24 mouse cellular contexts compared by ENCODE assay signal in genomic region chr4:68620585-68620984, GRCm38 (mm10).
"Had no signal": no experiment of that assay in that cellular context is flagged by ENCODE, and none has a peak within 500 bp of the region (broad histone marks: within the 10 kb centered on the region; RNA-seq: fewer than 3 reads in every experiment).

No protein-coding gene starts in this region.

- H3K4me1 ChIP-seq: limb, embryonic 12.5 days; limb, embryonic 15.5 days; midbrain, embryonic 12.5 days; midbrain, embryonic 15.5 days had no signal

- H3K27me3 ChIP-seq: limb, embryonic 12.5 days; limb, embryonic 15.5 days; midbrain, embryonic 12.5 days; midbrain, embryonic 15.5 days; neural tube, embryonic 12.5 days; neural tube, embryonic 15.5 days had no signal

- H3K9me3 ChIP-seq: limb, embryonic 12.5 days; limb, embryonic 15.5 days; midbrain, embryonic 12.5 days; midbrain, embryonic 15.5 days; neural tube, embryonic 12.5 days; neural tube, embryonic 15.5 days had no signal

- H3K4me3 ChIP-seq: layer of hippocampus, adult 2 months; limb, embryonic 12.5 days; limb, embryonic 15.5 days; midbrain, embryonic 12.5 days; midbrain, embryonic 15.5 days; neural tube, embryonic 12.5 days; neural tube, embryonic 15.5 days had no signal

- H3K27ac ChIP-seq: kidney, postnatal 0 days; layer of hippocampus, adult 2 months; limb, embryonic 12.5 days; limb, embryonic 15.5 days; liver, embryonic 14.5 days; macrophage; midbrain, embryonic 12.5 days; midbrain, embryonic 15.5 days; neural tube, embryonic 12.5 days; neural tube, embryonic 15.5 days; stomach, postnatal 0 days had no signal

- H3K4me2 ChIP-seq: limb, embryonic 12.5 days; limb, embryonic 15.5 days; liver, embryonic 11.5 days; lung, embryonic 14.5 days; midbrain, embryonic 12.5 days; midbrain, embryonic 15.5 days; neural tube, embryonic 12.5 days; neural tube, embryonic 15.5 days had no signal

- DNase-seq: kidney, postnatal 25 days; layer of hippocampus, adult 9-11 months; left cerebral cortex, postnatal 4 days; liver, postnatal 0 days; lung, embryonic 14.5 days; right cerebral cortex, adult 18-20 months; right cerebral cortex, postnatal 14 days; right cerebral cortex, postnatal 4 days; thymus, adult 2 months; thymus, postnatal 14 days; thymus, postnatal 4 days had no signal

- ATAC-seq: liver, postnatal 0 days; lung, postnatal 0 days; midbrain, embryonic 15.5 days had no signal

- H3K9ac ChIP-seq: limb, embryonic 12.5 days; limb, embryonic 15.5 days; liver, embryonic 14.5 days; liver, postnatal 0 days; lung, embryonic 14.5 days; midbrain, embryonic 12.5 days; midbrain, embryonic 15.5 days; neural tube, embryonic 12.5 days; neural tube, embryonic 15.5 days had no signal

- H3K36me3 ChIP-seq: limb, embryonic 12.5 days; limb, embryonic 15.5 days; midbrain, embryonic 12.5 days; midbrain, embryonic 15.5 days; neural tube, embryonic 12.5 days; neural tube, embryonic 15.5 days had no signal
